Mouse (Mus musculus): ENCODE results near the gene Il2rg. TPM values are rescaled to one million over a fixed set of nuclear protein-coding genes. Genes with fewer than 3 reads are reported as not detected.

Gene Il2rg
- polyA plus RNA-seq, 1 experiment from 2014 or later, result 6.8 TPM

GRCm38 (mm10) chrX:101268755-101269124 is 685 bp upstream of the Il2rg start, which contains the start of gene Gm20489:
TSS of gene Gm20489 (minus strand) at chrX:101269023.
- no peaks in the 10 kb centered on the region for H3K9me3 ChIP-seq (ENCODE audit: control insufficient read depth, low read length)
- WGBS, result 63% methylated on average over 3 of the region's 3 CpGs
- no peaks in the 10 kb centered on the region for H3K4me1 ChIP-seq (ENCODE audit: control insufficient read depth, insufficient read depth, low read depth, low read length)
- H3K4me3 ChIP-seq (ENCODE audit: low read length), result no peak within 1 kb of the TSS
- H3K27me3 ChIP-seq (replicated peaks; ENCODE audit: control insufficient read depth, insufficient read depth, low read length), result no peaks in the 10 kb centered on the region; the same call in 1 of the 2 replicates
- no peaks in the 10 kb centered on the region for H3K36me3 ChIP-seq (ENCODE audit: control insufficient read depth, insufficient read depth, low read length)
- ATAC-seq, result no peak
- H3K4me2 ChIP-seq (ENCODE audit: low read length), result no peak within 1 kb of the TSS
- H3K9ac ChIP-seq (ENCODE audit: low read depth, low read length), result no peak within 1 kb of the TSS
- H3K27ac ChIP-seq (ENCODE audit: low read depth, low read length), result no peak within 1 kb of the TSS

GRCm38 (mm10) chrX:101266631-101267030 is 1.4 kb downstream of the Il2rg start:
- Histone ChIP-seq H3K9ac (ENCODE audit: low read depth, low read length) (no peak overlapping the region), H3K36me3 (ENCODE audit: control insufficient read depth, insufficient read depth, low read length) (no peaks in the 10 kb centered on the region), H3K4me2 (ENCODE audit: low read length) (no peak overlapping the region), H3K27ac (ENCODE audit: low read depth, low read length) (no peak overlapping the region), H3K4me3 (ENCODE audit: low read length) (no peak overlapping the region), H3K9me3 (ENCODE audit: control insufficient read depth, low read length) (no peaks in the 10 kb centered on the region), H3K4me1 (ENCODE audit: control insufficient read depth, insufficient read depth, low read depth, low read length) (no peaks in the 10 kb centered on the region), H3K27me3 (replicated peaks; ENCODE audit: control insufficient read depth, insufficient read depth, low read length) (no peaks in the 10 kb centered on the region; the same call in 1 of the 2 replicates)
- WGBS, result 91% methylated on average over 6 of the region's 6 CpGs
- no peak for ATAC-seq

- no peak within 1 kb of the TSS for H3K27ac ChIP-seq (ENCODE audit: low read depth, low read length)
- no peaks in the 10 kb centered on the region; the same call in 1 of the 2 replicates for H3K27me3 ChIP-seq (replicated peaks; ENCODE audit: control insufficient read depth, insufficient read depth, low read length)
- no peak within 1 kb of the TSS for H3K9ac ChIP-seq (ENCODE audit: low read depth, low read length)
- no peaks in the 10 kb centered on the region for H3K4me1 ChIP-seq (ENCODE audit: control insufficient read depth, insufficient read depth, low read depth, low read length)
- no peaks in the 10 kb centered on the region for H3K9me3 ChIP-seq (ENCODE audit: control insufficient read depth, low read length)
- H3K36me3 ChIP-seq (ENCODE audit: control insufficient read depth, insufficient read depth, low read length), result no peaks in the 10 kb centered on the region
- H3K4me2 ChIP-seq (ENCODE audit: low read length), result no peak within 1 kb of the TSS
- H3K4me3 ChIP-seq (ENCODE audit: low read length), result no peak within 1 kb of the TSS
- 60% methylated on average over 1 of the region's 1 CpGs for WGBS
- no peak for ATAC-seq
Observed at GRCm38 (mm10) chrX:101263892-101264291, 4.2 kb downstream of the Il2rg start, which contains the start of gene Gm614. TSS of gene Gm614 (minus strand) at chrX:101263992.

GRCm38 (mm10) chrX:101260441-101261325 is 7.4 kb downstream of the Il2rg start:
- ATAC-seq, result peak; percentile 53; the same call in 1 of the 2 replicates
- Histone ChIP-seq H3K27me3 (replicated peaks; ENCODE audit: control insufficient read depth, insufficient read depth, low read length) (no peaks in the 10 kb centered on the region; the same call in 1 of the 2 replicates), H3K4me2 (ENCODE audit: low read length) (no peak overlapping the region), H3K9me3 (ENCODE audit: control insufficient read depth, low read length) (no peaks in the 10 kb centered on the region), H3K4me1 (ENCODE audit: control insufficient read depth, insufficient read depth, low read depth, low read length) (no peaks in the 10 kb centered on the region), H3K27ac (ENCODE audit: low read depth, low read length) (no peak overlapping the region), H3K9ac (ENCODE audit: low read depth, low read length) (no peak overlapping the region), H3K4me3 (ENCODE audit: low read length) (no peak overlapping the region), H3K36me3 (ENCODE audit: control insufficient read depth, insufficient read depth, low read length) (no peaks in the 10 kb centered on the region)
- WGBS, result 39% methylated on average over 8 of the region's 13 CpGs

DNA sequence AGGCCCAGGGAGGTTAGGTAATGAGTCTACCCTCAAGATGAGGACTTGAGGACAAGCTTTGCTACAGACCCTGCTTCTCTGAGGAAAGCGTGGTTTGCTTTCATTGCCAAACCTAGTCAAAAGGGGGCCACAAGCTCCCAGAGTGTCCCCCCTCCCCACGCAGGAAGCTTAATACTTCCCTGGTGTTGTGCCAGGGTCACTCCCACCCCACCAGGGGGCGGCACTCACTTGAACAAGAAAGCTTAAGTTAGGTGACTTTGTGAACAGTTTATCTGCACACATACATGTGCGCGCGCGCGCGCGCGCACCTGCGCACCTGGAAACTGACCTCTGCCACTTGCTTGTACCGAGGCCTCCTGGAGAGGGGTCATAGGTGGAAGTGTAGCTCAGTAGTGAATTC is 11.5 kb downstream of the Il2rg start:
- Histone ChIP-seq H3K9ac (ENCODE audit: low read depth, low read length) (no peak overlapping the region), H3K9me3 (ENCODE audit: control insufficient read depth, low read length) (no peaks in the 10 kb centered on the region), H3K4me3 (ENCODE audit: low read length) (no peak overlapping the region), H3K36me3 (ENCODE audit: control insufficient read depth, insufficient read depth, low read length) (no peaks in the 10 kb centered on the region), H3K4me2 (ENCODE audit: low read length) (no peak overlapping the region), H3K27me3 (replicated peaks; ENCODE audit: control insufficient read depth, insufficient read depth, low read length) (no peaks in the 10 kb centered on the region), H3K27ac (ENCODE audit: low read depth, low read length) (no peak overlapping the region), H3K4me1 (ENCODE audit: control insufficient read depth, insufficient read depth, low read depth, low read length) (no peaks in the 10 kb centered on the region; the same call in 1 of the 2 replicates)
- ATAC-seq, result no peak
- 85% methylated on average over 13 of the region's 13 CpGs for WGBS

DNA sequence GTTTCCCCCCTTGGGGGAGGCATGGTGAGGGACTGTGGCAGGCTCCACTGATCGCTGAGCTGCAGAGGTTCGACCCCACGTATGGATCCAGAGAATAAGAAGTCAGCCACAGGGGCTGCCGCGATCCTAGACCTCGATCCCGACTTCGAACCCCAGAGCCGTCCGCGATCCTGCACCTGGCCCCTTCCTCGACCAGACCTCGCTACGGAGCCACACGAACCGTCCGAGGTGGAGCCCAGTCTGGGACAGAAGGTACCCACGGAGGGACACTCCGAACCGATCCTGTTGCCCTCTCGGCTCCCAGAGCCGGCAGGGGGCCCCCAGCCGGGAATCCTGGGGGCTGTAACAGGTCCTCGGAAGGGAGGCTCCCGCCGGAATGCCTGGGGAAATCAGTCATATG is 13.3 kb downstream of the Il2rg start:
- Histone ChIP-seq H3K4me3 (ENCODE audit: low read length) (peak overlapping the region; percentile 53), H3K9me3 (ENCODE audit: control insufficient read depth, low read length) (no peaks in the 10 kb centered on the region), H3K36me3 (ENCODE audit: control insufficient read depth, insufficient read depth, low read length) (no peaks in the 10 kb centered on the region), H3K27me3 (replicated peaks; ENCODE audit: control insufficient read depth, insufficient read depth, low read length) (no peaks in the 10 kb centered on the region), H3K4me2 (ENCODE audit: low read length) (peak overlapping the region; percentile 69), H3K9ac (ENCODE audit: low read depth, low read length) (peak overlapping the region; percentile 62), H3K27ac (ENCODE audit: low read depth, low read length) (no peak overlapping the region), H3K4me1 (ENCODE audit: control insufficient read depth, insufficient read depth, low read depth, low read length) (no peaks in the 10 kb centered on the region; the same call in 1 of the 2 replicates)
- peak; percentile 60 for ATAC-seq
- 13% methylated on average over 25 of the region's 26 CpGs for WGBS

DNA sequence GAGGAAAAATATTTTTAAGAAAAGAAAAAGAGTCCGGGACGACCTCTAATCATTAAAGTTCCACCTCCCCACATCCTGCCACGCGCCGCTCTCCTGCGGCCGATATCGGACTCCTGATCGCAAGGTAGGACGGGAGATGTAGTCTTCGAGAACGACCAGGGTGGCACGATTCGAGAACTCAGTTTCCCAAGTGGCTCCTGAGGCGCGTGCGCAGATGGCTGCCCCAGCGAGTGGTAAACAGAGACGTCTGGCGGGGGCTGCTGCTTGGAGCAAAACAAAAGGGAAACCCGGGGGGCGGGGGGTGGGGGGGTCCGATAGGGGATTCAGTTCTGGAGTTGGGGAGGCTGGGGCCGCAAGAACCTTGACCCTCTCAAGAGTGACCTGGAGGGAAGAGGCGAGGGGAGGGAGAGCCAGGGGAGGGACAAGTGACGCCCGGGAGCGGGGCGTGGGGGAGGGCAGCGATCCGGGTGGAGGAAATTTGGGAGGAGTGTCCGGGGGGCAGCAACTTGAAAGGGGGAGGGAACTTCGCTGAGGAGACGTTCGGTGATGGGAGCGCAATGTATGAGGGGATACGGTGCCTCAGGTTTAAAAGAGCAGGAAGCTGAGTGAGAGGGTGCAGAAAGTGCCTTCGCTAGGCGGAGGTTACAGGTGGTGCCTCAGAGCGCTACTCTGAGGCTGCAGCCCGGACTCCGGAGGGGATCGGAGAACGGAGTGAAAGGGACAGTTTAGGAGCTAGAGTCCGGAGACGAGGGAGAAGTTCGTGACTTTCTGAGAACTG is 13.9 kb downstream of the Il2rg start, which contains the start of gene Foxo4:
Gene Foxo4, plus strand, starts transcription at position 577 of the 778 bp plus-strand sequence.
- H3K27me3 ChIP-seq (replicated peaks; ENCODE audit: control insufficient read depth, insufficient read depth, low read length), result no peaks in the 10 kb centered on the region
- H3K9me3 ChIP-seq (ENCODE audit: control insufficient read depth, low read length), result no peaks in the 10 kb centered on the region
- H3K4me3 ChIP-seq (ENCODE audit: low read length), result peak within 1 kb of the TSS; percentile 53
- WGBS, result 18% methylated on average over 47 of the region's 47 CpGs
- no peak within 1 kb of the TSS for H3K27ac ChIP-seq (ENCODE audit: low read depth, low read length)
- H3K4me1 ChIP-seq (ENCODE audit: control insufficient read depth, insufficient read depth, low read depth, low read length), result no peaks in the 10 kb centered on the region; the same call in 1 of the 2 replicates
- H3K4me2 ChIP-seq (ENCODE audit: low read length), result peak within 1 kb of the TSS; percentile 69
- no peaks in the 10 kb centered on the region for H3K36me3 ChIP-seq (ENCODE audit: control insufficient read depth, insufficient read depth, low read length)
- peak within 1 kb of the TSS; percentile 62 for H3K9ac ChIP-seq (ENCODE audit: low read depth, low read length)
- ATAC-seq, result peak; percentile 94

DNA sequence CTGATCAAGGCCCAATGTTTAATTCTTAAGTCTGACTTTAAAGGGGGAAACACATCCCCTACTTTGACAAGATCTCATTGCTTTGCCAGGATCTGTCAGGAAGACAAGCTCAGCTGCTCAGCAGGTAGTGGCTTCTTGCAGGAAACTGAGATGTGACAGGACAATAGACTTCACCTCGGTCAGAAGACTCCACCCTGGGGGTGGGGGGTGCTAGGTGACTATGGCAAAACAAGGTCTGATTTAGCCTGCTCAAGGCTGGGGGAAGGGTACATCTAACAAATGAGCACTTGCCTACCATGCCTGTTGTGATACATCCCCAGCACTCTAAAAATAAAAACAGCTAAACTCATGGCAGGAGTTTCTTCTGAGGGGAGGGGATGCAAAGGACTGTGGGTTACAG is 23.0 kb downstream of the Il2rg start:
- Histone ChIP-seq H3K4me3 (ENCODE audit: low read length) (no peak overlapping the region), H3K9me3 (ENCODE audit: control insufficient read depth, low read length) (no peaks in the 10 kb centered on the region), H3K9ac (ENCODE audit: low read depth, low read length) (no peak overlapping the region), H3K27me3 (replicated peaks; ENCODE audit: control insufficient read depth, insufficient read depth, low read length) (no peaks in the 10 kb centered on the region), H3K4me1 (ENCODE audit: control insufficient read depth, insufficient read depth, low read depth, low read length) (no peaks in the 10 kb centered on the region), H3K27ac (ENCODE audit: low read depth, low read length) (no peak overlapping the region), H3K4me2 (ENCODE audit: low read length) (no peak overlapping the region), H3K36me3 (ENCODE audit: control insufficient read depth, insufficient read depth, low read length) (no peaks in the 10 kb centered on the region)
- WGBS, result 20% methylated on average over 1 of the region's 1 CpGs
- no peak for ATAC-seq

- 15% methylated on average over 7 of the region's 7 CpGs for WGBS
- ATAC-seq, result no peak
- Histone ChIP-seq H3K36me3 (ENCODE audit: control insufficient read depth, insufficient read depth, low read length) (no peaks in the 10 kb centered on the region), H3K27ac (ENCODE audit: low read depth, low read length) (peak overlapping the region; percentile 72), H3K4me3 (ENCODE audit: low read length) (peak overlapping the region; percentile 41), H3K4me1 (ENCODE audit: control insufficient read depth, insufficient read depth, low read depth, low read length) (peaks cover 3% of the 10 kb centered on the region; the same call in 1 of the 2 replicates), H3K4me2 (ENCODE audit: low read length) (peak overlapping the region; percentile 56), H3K9me3 (ENCODE audit: control insufficient read depth, low read length) (no peaks in the 10 kb centered on the region), H3K9ac (ENCODE audit: low read depth, low read length) (no peak overlapping the region), H3K27me3 (replicated peaks; ENCODE audit: control insufficient read depth, insufficient read depth, low read length) (no peaks in the 10 kb centered on the region)
Observed at GRCm38 (mm10) chrX:101222796-101223162, 45.3 kb downstream of the Il2rg start.
